Mouse (Mus musculus): ENCODE measurements around the gene Gm6525. TPM values are rescaled to one million over a fixed set of nuclear protein-coding genes. Genes with fewer than 3 reads are reported as not detected.

Gene Gm6525
- polyA plus RNA-seq, 1 experiment from 2014 or later: 1.2 TPM

GRCm38 (mm10) chr3:84181717-84182116 is 7.8 kb downstream of the Gm6525 start:
- no peaks in the 10 kb centered on the region for H3K27me3 ChIP-seq (ENCODE audit: insufficient read depth, low read length)
- H3K4me2 ChIP-seq: no peak overlapping the region
- 56% methylated on average over 4 of the region's 4 CpGs for WGBS
- H3K27ac ChIP-seq (ENCODE audit: low read depth): no peak overlapping the region
- no peak overlapping the region for H3K9ac ChIP-seq
- ATAC-seq (ENCODE audit: insufficient read depth) (no peak), DNase-seq (no peak)
- H3K4me3 ChIP-seq (ENCODE audit: low read depth, low read length): no peak overlapping the region
- no peaks in the 10 kb centered on the region for H3K4me1 ChIP-seq (ENCODE audit: insufficient read depth)
- no peak for TF ChIP-seq CTCF (IDR thresholded peaks at IDR 0.05; ENCODE audit: low read depth)
- no peaks in the 10 kb centered on the region for H3K9me3 ChIP-seq (ENCODE audit: low read depth, low read length)
- H3K36me3 ChIP-seq (ENCODE audit: insufficient read depth): no peaks in the 10 kb centered on the region

DNA sequence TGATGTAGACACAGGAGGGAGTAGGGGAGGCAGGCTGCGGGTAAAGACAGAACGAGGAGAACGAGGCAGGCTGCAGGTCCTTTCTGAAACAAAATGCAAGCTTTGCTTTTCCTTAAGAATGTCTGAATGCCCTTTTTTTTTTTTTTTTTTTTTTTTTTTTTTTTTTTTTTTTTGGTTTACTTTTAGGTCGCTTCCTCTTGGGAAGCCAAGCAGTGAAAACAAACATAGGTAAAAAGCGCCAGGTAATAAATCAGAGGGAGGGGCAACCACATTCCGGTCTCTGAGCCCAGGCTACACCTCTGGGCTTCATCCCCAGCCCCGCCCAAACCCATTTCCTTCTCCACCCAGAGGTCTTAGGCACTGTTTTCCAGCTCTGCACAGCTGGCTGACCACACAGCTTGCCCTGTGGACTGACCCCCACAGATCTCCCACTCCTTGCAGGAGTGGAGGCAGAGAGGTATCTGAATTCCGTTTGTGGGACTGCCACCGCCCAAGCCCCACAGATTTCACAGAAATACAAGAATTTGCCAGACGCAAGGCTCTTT is 15.8 kb downstream of the Gm6525 start:
- Histone ChIP-seq H3K9me3 (ENCODE audit: low read depth, low read length) (no peaks in the 10 kb centered on the region), H3K27me3 (ENCODE audit: insufficient read depth, low read length) (0 out of 2 replicates have a peak, but pooled peaks cover 7% of the 10 kb centered on the region), H3K27ac (ENCODE audit: low read depth) (peak overlapping the region; percentile 92; the same call in 1 of the 2 replicates), H3K4me3 (ENCODE audit: low read depth, low read length) (peak overlapping the region; percentile 44), H3K4me1 (ENCODE audit: insufficient read depth) (no peaks in the 10 kb centered on the region), H3K36me3 (ENCODE audit: insufficient read depth) (no peaks in the 10 kb centered on the region), H3K9ac (peak overlapping the region; percentile 57), H3K4me2 (peak overlapping the region; percentile 65)
- ATAC-seq (ENCODE audit: insufficient read depth) (no peak), DNase-seq (peak; percentile 21)
- no peak for TF ChIP-seq CTCF (IDR thresholded peaks at IDR 0.05; ENCODE audit: low read depth)
- 37% methylated on average over 10 of the region's 10 CpGs for WGBS

- H3K4me2 ChIP-seq: peak overlapping the region; percentile 65
- peak overlapping the region; percentile 92 for H3K27ac ChIP-seq (ENCODE audit: low read depth)
- peak overlapping the region; percentile 57 for H3K9ac ChIP-seq
- TF ChIP-seq CTCF (IDR thresholded peaks at IDR 0.05; ENCODE audit: low read depth): no peak
- H3K36me3 ChIP-seq (ENCODE audit: insufficient read depth): no peaks in the 10 kb centered on the region
- H3K4me3 ChIP-seq (ENCODE audit: low read depth, low read length): peak overlapping the region; percentile 44
- 4% methylated on average over 41 of the region's 41 CpGs for WGBS
- ATAC-seq (ENCODE audit: insufficient read depth): peak; percentile 62
- 0 out of 2 replicates have a peak, but pooled peaks cover 7% of the 10 kb centered on the region for H3K27me3 ChIP-seq (ENCODE audit: insufficient read depth, low read length)
- H3K4me1 ChIP-seq (ENCODE audit: insufficient read depth): no peaks in the 10 kb centered on the region
- DNase-seq: peak; percentile 53
- no peaks in the 10 kb centered on the region for H3K9me3 ChIP-seq (ENCODE audit: low read depth, low read length)
Observed at GRCm38 (mm10) chr3:84190513-84191061, 16.7 kb downstream of the Gm6525 start.

DNA sequence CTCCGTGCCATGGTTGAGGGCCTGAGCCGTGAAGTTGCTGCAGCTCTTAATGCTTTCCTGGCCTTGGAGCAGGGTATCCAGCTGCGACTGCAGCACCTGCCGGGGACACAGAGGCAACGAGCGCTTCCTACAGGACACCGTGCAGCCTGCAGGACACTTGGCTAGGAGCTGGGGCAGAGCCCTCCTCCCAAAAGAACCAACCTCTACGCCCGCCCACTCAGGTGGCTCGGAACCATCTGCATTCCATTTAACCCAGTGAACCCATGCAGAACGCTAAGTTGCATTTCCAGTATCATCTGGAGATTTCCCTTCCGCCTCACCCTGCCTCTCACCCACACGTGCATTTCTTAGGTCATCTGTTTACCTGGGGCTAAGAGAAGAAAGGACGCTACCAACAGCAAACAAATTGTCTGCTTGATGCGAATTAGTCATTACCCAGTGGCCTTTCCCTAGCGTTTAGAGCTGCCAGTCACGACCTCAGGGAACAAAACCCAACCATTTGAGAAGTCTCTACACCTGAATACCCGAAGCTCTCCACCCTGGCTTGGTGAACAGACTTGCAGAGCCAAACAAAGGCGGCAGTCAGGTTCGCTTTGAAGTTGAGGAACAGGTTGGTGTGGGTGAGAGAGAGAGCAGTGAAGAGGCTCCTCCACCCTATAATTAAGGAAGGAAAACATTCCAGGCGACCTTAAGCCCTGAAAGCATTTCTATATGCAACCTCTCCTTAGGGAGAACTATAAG is 17.4 kb downstream of the Gm6525 start:
- H3K9ac ChIP-seq: peak overlapping the region; percentile 57
- H3K4me2 ChIP-seq: peak overlapping the region; percentile 65
- peak; percentile 45 for TF ChIP-seq CTCF (IDR thresholded peaks at IDR 0.05; ENCODE audit: low read depth)
- no peaks in the 10 kb centered on the region for H3K9me3 ChIP-seq (ENCODE audit: low read depth, low read length)
- peak overlapping the region; percentile 44 for H3K4me3 ChIP-seq (ENCODE audit: low read depth, low read length)
- H3K36me3 ChIP-seq (ENCODE audit: insufficient read depth): no peaks in the 10 kb centered on the region
- H3K4me1 ChIP-seq (ENCODE audit: insufficient read depth): no peaks in the 10 kb centered on the region
- H3K27ac ChIP-seq (ENCODE audit: low read depth): peak overlapping the region; percentile 92
- 0 out of 2 replicates have a peak, but pooled peaks cover 7% of the 10 kb centered on the region for H3K27me3 ChIP-seq (ENCODE audit: insufficient read depth, low read length)
- 36% methylated on average over 21 of the region's 21 CpGs for WGBS
- DNase-seq: peak; percentile 75
- peak; percentile 79 for ATAC-seq (ENCODE audit: insufficient read depth)

GRCm38 (mm10) chr3:84193881-84194280 is 20.0 kb downstream of the Gm6525 start:
- ATAC-seq (ENCODE audit: insufficient read depth) (no peak), DNase-seq (no peak)
- Histone ChIP-seq H3K9me3 (ENCODE audit: low read depth, low read length) (no peaks in the 10 kb centered on the region), H3K36me3 (ENCODE audit: insufficient read depth) (no peaks in the 10 kb centered on the region), H3K9ac (no peak overlapping the region), H3K4me3 (ENCODE audit: low read depth, low read length) (no peak overlapping the region), H3K4me2 (no peak overlapping the region), H3K27me3 (ENCODE audit: insufficient read depth, low read length) (0 out of 2 replicates have a peak, but pooled peaks cover 7% of the 10 kb centered on the region), H3K4me1 (ENCODE audit: insufficient read depth) (no peaks in the 10 kb centered on the region), H3K27ac (ENCODE audit: low read depth) (no peak overlapping the region)
- WGBS: 58% methylated on average over 4 of the region's 4 CpGs
- TF ChIP-seq CTCF (IDR thresholded peaks at IDR 0.05; ENCODE audit: low read depth): no peak

GRCm38 (mm10) chr3:84198229-84198628 is 24.3 kb downstream of the Gm6525 start:
- no peak overlapping the region for H3K9ac ChIP-seq
- DNase-seq: no peak
- H3K27ac ChIP-seq (ENCODE audit: low read depth): no peak overlapping the region
- no peak overlapping the region for H3K4me2 ChIP-seq
- no peak for ATAC-seq (ENCODE audit: insufficient read depth)
- no peaks in the 10 kb centered on the region for H3K4me1 ChIP-seq (ENCODE audit: insufficient read depth)
- WGBS: 89% methylated on average over 3 of the region's 3 CpGs
- no peak overlapping the region for H3K4me3 ChIP-seq (ENCODE audit: low read depth, low read length)
- H3K27me3 ChIP-seq (ENCODE audit: insufficient read depth, low read length): no peaks in the 10 kb centered on the region
- no peaks in the 10 kb centered on the region for H3K36me3 ChIP-seq (ENCODE audit: insufficient read depth)
- no peaks in the 10 kb centered on the region for H3K9me3 ChIP-seq (ENCODE audit: low read depth, low read length)
- no peak for TF ChIP-seq CTCF (IDR thresholded peaks at IDR 0.05; ENCODE audit: low read depth)

GRCm38 (mm10) chr3:84199516-84199915 is 25.6 kb downstream of the Gm6525 start:
- WGBS: 93% methylated on average over 9 of the region's 9 CpGs
- DNase-seq (no peak), ATAC-seq (ENCODE audit: insufficient read depth) (no peak)

More at GRCm38 (mm10) chr3:84199516-84199915, 25.6 kb downstream of the Gm6525 start:
- no peaks in the 10 kb centered on the region for H3K4me1 ChIP-seq (ENCODE audit: insufficient read depth)
- H3K27ac ChIP-seq (ENCODE audit: low read depth): no peak overlapping the region
- no peaks in the 10 kb centered on the region for H3K27me3 ChIP-seq (ENCODE audit: insufficient read depth, low read length)
- H3K9me3 ChIP-seq (ENCODE audit: low read depth, low read length): no peaks in the 10 kb centered on the region
- TF ChIP-seq CTCF (IDR thresholded peaks at IDR 0.05; ENCODE audit: low read depth): no peak
- H3K4me2 ChIP-seq: no peak overlapping the region
- no peak overlapping the region for H3K4me3 ChIP-seq (ENCODE audit: low read depth, low read length)
- H3K36me3 ChIP-seq (ENCODE audit: insufficient read depth): no peaks in the 10 kb centered on the region
- no peak overlapping the region for H3K9ac ChIP-seq

All from lung, embryonic 14.5 days (tissue).